Mouse (Mus musculus): ENCODE data around the gene Gm49396. TPM values are rescaled to one million over a fixed set of nuclear protein-coding genes. Genes with fewer than 3 reads are reported as not detected.

The Gm49396 gene
- total and polyA plus RNA-seq, 2 experiments from 2014 or later, result 6.0 to 7.2 TPM

DNA sequence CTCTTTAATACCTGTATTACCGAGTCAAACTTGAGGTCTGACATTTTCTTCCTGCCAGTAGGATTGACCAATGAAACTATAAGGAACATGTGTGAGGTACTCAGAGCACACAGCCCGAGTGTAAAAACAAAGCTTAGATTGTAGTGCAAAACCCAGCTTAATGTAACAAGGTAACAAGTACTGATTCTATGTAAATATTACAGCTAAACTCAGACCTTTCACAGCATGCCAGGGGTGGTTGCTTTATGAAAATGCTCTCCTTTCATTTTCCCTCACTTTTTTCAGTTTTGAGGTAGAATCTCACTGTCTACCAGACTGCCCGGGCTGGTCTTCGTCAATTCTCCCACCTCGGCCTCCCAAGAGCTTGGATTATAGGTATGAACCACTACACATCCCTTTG, 32.9 kb downstream of the Gm49396 start:
- H3K9ac ChIP-seq (replicated peaks; ENCODE audit: low read length, poor library complexity, severe bottlenecking), result no peak overlapping the region
- no peak overlapping the region for H3K4me3 ChIP-seq (ENCODE audit: low read depth, low read length)
- H3K36me3 ChIP-seq (ENCODE audit: insufficient read depth, low read length), result no peaks in the 10 kb centered on the region
- no peak for DNase-seq (ENCODE audit: low spot score)
- H3K9me3 ChIP-seq (ENCODE audit: low read length), result no peaks in the 10 kb centered on the region
- WGBS, result 86% methylated on average over 5 of the region's 5 CpGs
- H3K4me2 ChIP-seq (ENCODE audit: low read depth, low read length, poor library complexity, severe bottlenecking), result no peak overlapping the region
- H3K4me1 ChIP-seq (ENCODE audit: insufficient read depth, low read length), result no peaks in the 10 kb centered on the region
- H3K27me3 ChIP-seq (ENCODE audit: insufficient read depth, low read length), result no peaks in the 10 kb centered on the region
- H3K27ac ChIP-seq (ENCODE audit: low read depth, low read length), result no peak overlapping the region
- ATAC-seq (ENCODE audit: low FRiP score), result no peak
- TF ChIP-seq CTCF (IDR thresholded peaks at IDR 0.05), result no peak

DNA sequence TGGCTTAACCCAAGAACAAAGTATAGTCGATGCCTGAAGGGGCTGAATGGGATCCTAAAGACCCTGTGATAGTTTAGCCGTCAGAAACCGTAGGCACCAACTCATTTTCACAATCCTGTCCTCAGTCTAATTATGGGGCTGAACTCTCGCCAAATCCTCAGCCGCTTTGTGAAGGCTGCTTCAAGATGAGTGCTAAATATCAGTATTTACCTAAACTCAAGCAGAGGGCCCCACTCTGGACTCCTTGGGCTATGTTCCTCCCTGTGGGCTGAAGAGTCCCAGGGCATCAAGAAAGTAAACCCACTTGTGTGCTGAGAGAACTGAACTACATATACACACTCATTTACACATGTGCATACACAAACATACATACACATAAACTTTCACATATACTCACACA, 33.7 kb downstream of the Gm49396 start:
- no peaks in the 10 kb centered on the region for H3K9me3 ChIP-seq (ENCODE audit: low read length)
- H3K27ac ChIP-seq (ENCODE audit: low read depth, low read length), result no peak overlapping the region
- H3K27me3 ChIP-seq (ENCODE audit: insufficient read depth, low read length), result no peaks in the 10 kb centered on the region
- no peak overlapping the region for H3K9ac ChIP-seq (replicated peaks; ENCODE audit: low read length, poor library complexity, severe bottlenecking)
- WGBS, result 68% methylated on average over 5 of the region's 5 CpGs
- no peaks in the 10 kb centered on the region for H3K36me3 ChIP-seq (ENCODE audit: insufficient read depth, low read length)
- DNase-seq (ENCODE audit: low spot score) (no peak), ATAC-seq (ENCODE audit: low FRiP score) (no peak)
- no peaks in the 10 kb centered on the region for H3K4me1 ChIP-seq (ENCODE audit: insufficient read depth, low read length)
- H3K4me3 ChIP-seq (ENCODE audit: low read depth, low read length), result no peak overlapping the region
- H3K4me2 ChIP-seq (ENCODE audit: low read depth, low read length, poor library complexity, severe bottlenecking), result no peak overlapping the region
- TF ChIP-seq CTCF (IDR thresholded peaks at IDR 0.05), result no peak

- H3K4me1 ChIP-seq (ENCODE audit: insufficient read depth, low read length), result no peaks in the 10 kb centered on the region
- no peaks in the 10 kb centered on the region for H3K9me3 ChIP-seq (ENCODE audit: low read length)
- no peaks in the 10 kb centered on the region for H3K27me3 ChIP-seq (ENCODE audit: insufficient read depth, low read length)
- no peak within 1 kb of the TSS for H3K9ac ChIP-seq (replicated peaks; ENCODE audit: low read length, poor library complexity, severe bottlenecking)
- H3K4me3 ChIP-seq (ENCODE audit: low read depth, low read length), result no peak within 1 kb of the TSS
- H3K36me3 ChIP-seq (ENCODE audit: insufficient read depth, low read length), result no peaks in the 10 kb centered on the region
- DNase-seq (ENCODE audit: low spot score), result no peak
- TF ChIP-seq CTCF (IDR thresholded peaks at IDR 0.05), result no peak
- no peak for ATAC-seq (ENCODE audit: low FRiP score)
- WGBS, result 95% methylated on average over 12 of the region's 12 CpGs
- peak within 1 kb of the TSS; percentile 29; the same call in 1 of the 2 replicates for H3K4me2 ChIP-seq (ENCODE audit: low read depth, low read length, poor library complexity, severe bottlenecking)
- H3K27ac ChIP-seq (ENCODE audit: low read depth, low read length), result no peak within 1 kb of the TSS
Measured at GRCm38 (mm10) chr7:30598786-30599185, 35.6 kb downstream of the Gm49396 start, which contains the start of gene Zbtb32. Gene Zbtb32 (minus strand): TSS chr7:30598909.

DNA sequence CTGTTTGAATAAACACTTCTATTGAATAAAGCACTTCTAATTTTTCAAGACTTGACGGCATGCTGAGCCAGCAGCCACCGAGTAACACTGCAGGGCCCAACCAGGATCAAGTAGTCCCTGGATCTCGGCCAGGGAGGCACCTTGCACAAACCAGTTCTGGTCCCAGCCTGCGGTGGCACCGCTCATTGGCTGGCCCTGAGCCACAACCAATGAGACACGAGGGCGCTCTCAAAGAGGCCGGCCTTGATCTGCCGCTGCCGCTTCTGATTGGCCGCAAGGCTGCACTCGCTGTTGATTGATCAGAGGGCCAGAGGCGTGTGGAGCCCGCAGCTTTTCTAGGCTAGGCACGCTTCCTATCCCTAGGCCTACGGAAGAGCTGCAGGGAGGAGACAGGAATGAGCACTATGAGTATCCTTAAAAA, 36.8 kb downstream of the Gm49396 start:
- ATAC-seq (ENCODE audit: low FRiP score) (peak; percentile 97), DNase-seq (ENCODE audit: low spot score) (peak; percentile 96)
- 1% methylated on average over 16 of the region's 16 CpGs for whole genome bisulfite sequencing
- Histone ChIP-seq H3K27ac (ENCODE audit: low read depth, low read length) (no peak overlapping the region), H3K9me3 (ENCODE audit: low read length) (no peaks in the 10 kb centered on the region), H3K4me3 (ENCODE audit: low read depth, low read length) (0 out of 2 replicates have a peak overlapping the region, but pooled peaks have one; percentile 5), H3K4me2 (ENCODE audit: low read depth, low read length, poor library complexity, severe bottlenecking) (peak overlapping the region; percentile 29), H3K27me3 (ENCODE audit: insufficient read depth, low read length) (no peaks in the 10 kb centered on the region), H3K36me3 (ENCODE audit: insufficient read depth, low read length) (no peaks in the 10 kb centered on the region), H3K4me1 (ENCODE audit: insufficient read depth, low read length) (no peaks in the 10 kb centered on the region), H3K9ac (replicated peaks; ENCODE audit: low read length, poor library complexity, severe bottlenecking) (no peak overlapping the region)
- no peak for TF ChIP-seq CTCF (IDR thresholded peaks at IDR 0.05)

DNA sequence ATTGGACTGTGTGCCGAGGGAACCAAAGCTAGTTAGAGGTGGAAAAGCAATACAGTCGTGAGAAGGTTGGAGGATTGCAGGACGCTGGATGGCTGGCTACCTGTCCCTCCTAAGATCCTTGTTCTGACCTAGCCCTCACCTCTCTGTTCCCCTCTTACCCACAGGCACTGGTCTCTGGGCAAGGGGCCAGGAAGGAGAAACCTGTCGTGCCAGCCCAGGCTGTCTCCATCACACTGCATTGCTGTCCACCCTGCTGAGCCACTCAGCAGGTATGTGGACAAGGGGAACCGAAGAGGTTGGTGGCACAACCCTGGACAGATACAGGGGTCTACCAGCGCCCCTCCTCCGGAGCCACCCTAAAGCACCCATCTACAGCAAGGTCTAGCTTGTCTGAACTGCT, 37.5 kb downstream of the Gm49396 start:
- WGBS, result 72% methylated on average over 7 of the region's 7 CpGs
- no peak overlapping the region for H3K27ac ChIP-seq (ENCODE audit: low read depth, low read length)

GRCm38 (mm10) chr7:30602583-30602982, 39.4 kb downstream of the Gm49396 start:
- H3K27me3 ChIP-seq (ENCODE audit: insufficient read depth, low read length), result no peaks in the 10 kb centered on the region
- H3K4me1 ChIP-seq (ENCODE audit: insufficient read depth, low read length), result no peaks in the 10 kb centered on the region
- TF ChIP-seq CTCF (IDR thresholded peaks at IDR 0.05), result no peak
- no peak overlapping the region for H3K27ac ChIP-seq (ENCODE audit: low read depth, low read length)
- no peak overlapping the region for H3K4me3 ChIP-seq (ENCODE audit: low read depth, low read length)
- H3K4me2 ChIP-seq (ENCODE audit: low read depth, low read length, poor library complexity, severe bottlenecking), result no peak overlapping the region
- WGBS, result 67% methylated on average over 3 of the region's 3 CpGs
- H3K36me3 ChIP-seq (ENCODE audit: insufficient read depth, low read length), result no peaks in the 10 kb centered on the region
- DNase-seq (ENCODE audit: low spot score) (no peak), ATAC-seq (ENCODE audit: low FRiP score) (no peak)
- H3K9me3 ChIP-seq (ENCODE audit: low read length), result no peaks in the 10 kb centered on the region
- no peak overlapping the region for H3K9ac ChIP-seq (replicated peaks; ENCODE audit: low read length, poor library complexity, severe bottlenecking)

More for the DNA sequence above, 37.5 kb downstream of the Gm49396 start:
- no peaks in the 10 kb centered on the region for H3K9me3 ChIP-seq (ENCODE audit: low read length)
- no peak for TF ChIP-seq CTCF (IDR thresholded peaks at IDR 0.05)
- no peaks in the 10 kb centered on the region for H3K36me3 ChIP-seq (ENCODE audit: insufficient read depth, low read length)
- H3K4me2 ChIP-seq (ENCODE audit: low read depth, low read length, poor library complexity, severe bottlenecking), result no peak overlapping the region
- no peak overlapping the region for H3K9ac ChIP-seq (replicated peaks; ENCODE audit: low read length, poor library complexity, severe bottlenecking)
- H3K4me3 ChIP-seq (ENCODE audit: low read depth, low read length), result no peak overlapping the region
- no peaks in the 10 kb centered on the region for H3K4me1 ChIP-seq (ENCODE audit: insufficient read depth, low read length)
- H3K27me3 ChIP-seq (ENCODE audit: insufficient read depth, low read length), result no peaks in the 10 kb centered on the region
- ATAC-seq (ENCODE audit: low FRiP score), result no peak
- DNase-seq (ENCODE audit: low spot score), result no peak

Data from midbrain, postnatal 0 days (tissue).